Mouse (Mus musculus) liver, embryonic 13.5 days (tissue): ENCODE measurements around the gene Sri. TPM values are rescaled to one million over a fixed set of nuclear protein-coding genes. Genes with fewer than 3 reads are reported as not detected.
"Not testable (repeated sequence)": the region's sequence is repeated elsewhere in the genome, so short reads cannot be mapped to it uniquely, and the experiment has no call there.

Source experiments
- ATAC-seq: fragments of 200-750 bp; cut with Nextera tagmentation; 2 replicates; pipeline ENCODE4 v1.8.0; 2017; ENCODE audit warnings: low read depth, mild to moderate bottlenecking, moderate number of reproducible peaks, moderate library complexity
- DNase-seq: peaks from one replicate; pipeline ENCODE4 v3.0.0; 2022
- H3K27ac ChIP-seq: fragments of 300-500 bp; sonication (generic); 2 replicates; pipeline ENCODE4 v1.5.1; 2015; ENCODE audit warnings: moderate library complexity, mild to moderate bottlenecking, inconsistent platforms
- H3K27me3 ChIP-seq: fragments of 300-500 bp; sonication (generic); 2 replicates; pipeline ENCODE4 v1.6.1; 2015; ENCODE audit warnings: mild to moderate bottlenecking, inconsistent platforms
- H3K36me3 ChIP-seq: fragments of 300-500 bp; sonication (generic); 2 replicates; pipeline ENCODE4 v1.6.1; 2015; ENCODE audit warnings: mild to moderate bottlenecking, inconsistent platforms
- H3K4me1 ChIP-seq: fragments of 300-500 bp; sonication (generic); replicated peaks from 2 replicates; pipeline ENCODE4 v1.6.1; 2015; ENCODE audit warnings: inconsistent platforms
- H3K4me2 ChIP-seq: fragments of 300-500 bp; sonication (generic); 2 replicates; pipeline ENCODE4 v1.6.1; 2015; ENCODE audit warnings: inconsistent platforms, mild to moderate bottlenecking, moderate library complexity
- H3K4me3 ChIP-seq: fragments of 300-500 bp; sonication (generic); replicated peaks from 2 replicates; pipeline ENCODE4 v1.5.1; 2015; ENCODE audit warnings: mild to moderate bottlenecking, inconsistent platforms
- H3K9ac ChIP-seq: fragments of 300-500 bp; sonication (generic); 2 replicates; pipeline ENCODE4 v1.6.1; 2015; ENCODE audit warnings: mild to moderate bottlenecking, inconsistent platforms
- H3K9me3 ChIP-seq: fragments of 300-500 bp; sonication (generic); replicated peaks from 2 replicates; pipeline ENCODE4 v1.6.1; 2016; ENCODE audit warnings: inconsistent platforms
- WGBS: fragments of 180-500 bp; shearing (Covaris S2); methylation state at CpG from one replicate; pipeline ENCODE4 v1.1.7; 2015; ENCODE audit not compliant: insufficient replicate concordance; 5-methylcytosine and 5-hydroxymethylcytosine counted together
- polyA plus RNA-seq: library from polyadenylated mRNA; unstranded; fragments of >200 nt; fragmentation: Nextera tagmentation; extraction: Ambion mirVana; gene quantifications from 2 replicates; pipeline ENCODE4 v1.2.1, GENCODE M21; 2015

Sri gene
- 214 and 226 TPM in 2 replicates for polyA plus RNA-seq

GRCm38 (mm10) chr5:8045855-8046254 is at the start of gene Sri:
Sri (plus strand) TSS chr5:8046078.
- Histone ChIP-seq H3K4me3 (no peak within 1 kb of the TSS), H3K9me3 (no peaks in the 10 kb centered on the region), H3K27me3 (no peaks in the 10 kb centered on the region), H3K36me3 (no peaks in the 10 kb centered on the region), H3K27ac (no peak within 1 kb of the TSS), H3K4me1 (0 out of 2 replicates have a peak, but pooled peaks cover 3% of the 10 kb centered on the region), H3K4me2 (no peak within 1 kb of the TSS), H3K9ac (no peak within 1 kb of the TSS)
- DNase-seq (no peak), ATAC-seq (no peak)
- WGBS = 67% methylated on average over 6 of the region's 6 CpGs

GRCm38 (mm10) chr5:7996401-7997044 is 49.4 kb upstream of the Sri start:
- H3K4me3 ChIP-seq = no peak overlapping the region
- WGBS = 41% methylated on average over 8 of the region's 8 CpGs
- no peaks in the 10 kb centered on the region for H3K27me3 ChIP-seq
- H3K4me2 ChIP-seq = no peak overlapping the region
- DNase-seq (no peak), ATAC-seq (no peak)
- H3K27ac ChIP-seq = no peak overlapping the region
- H3K9ac ChIP-seq = no peak overlapping the region
- H3K4me1 ChIP-seq = no peaks in the 10 kb centered on the region
- H3K9me3 ChIP-seq = no peaks in the 10 kb centered on the region
- no peaks in the 10 kb centered on the region for H3K36me3 ChIP-seq

- H3K27ac ChIP-seq = no peak overlapping the region
- 74% methylated on average over 2 of the region's 2 CpGs for WGBS
- no peak overlapping the region for H3K4me2 ChIP-seq
- DNase-seq (no peak), ATAC-seq (no peak)
- H3K4me3 ChIP-seq = no peak overlapping the region
- H3K27me3 ChIP-seq = no peaks in the 10 kb centered on the region
- no peak overlapping the region for H3K9ac ChIP-seq
- H3K9me3 ChIP-seq = no peaks in the 10 kb centered on the region
- no peaks in the 10 kb centered on the region for H3K36me3 ChIP-seq
- H3K4me1 ChIP-seq = no peaks in the 10 kb centered on the region
Observed at GRCm38 (mm10) chr5:7997086-7997485, 48.8 kb upstream of the Sri start.

- H3K4me1 ChIP-seq = no peaks in the 10 kb centered on the region
- H3K4me2 ChIP-seq = no peak overlapping the region
- H3K36me3 ChIP-seq = no peaks in the 10 kb centered on the region
- 57% methylated on average over 10 of the region's 10 CpGs for WGBS
- no peaks in the 10 kb centered on the region for H3K27me3 ChIP-seq
- H3K4me3 ChIP-seq = no peak overlapping the region
- H3K9me3 ChIP-seq = no peaks in the 10 kb centered on the region
- ATAC-seq (no peak), DNase-seq (no peak)
- H3K9ac ChIP-seq = no peak overlapping the region
- H3K27ac ChIP-seq = no peak overlapping the region
Observed at GRCm38 (mm10) chr5:8000466-8000865, 45.4 kb upstream of the Sri start.

GRCm38 (mm10) chr5:8002827-8003226 is 43.1 kb upstream of the Sri start:
- ATAC-seq (no peak), DNase-seq (no peak)
- no peak overlapping the region for H3K4me2 ChIP-seq

GRCm38 (mm10) chr5:8013276-8013675 is 32.6 kb upstream of the Sri start:
- DNase-seq (no peak), ATAC-seq (no peak)
- Histone ChIP-seq H3K9ac (no peak overlapping the region), H3K27ac (no peak overlapping the region), H3K4me3 (no peak overlapping the region), H3K36me3 (no peaks in the 10 kb centered on the region), H3K27me3 (no peaks in the 10 kb centered on the region), H3K4me1 (no peaks in the 10 kb centered on the region), H3K4me2 (no peak overlapping the region), H3K9me3 (no peaks in the 10 kb centered on the region)
- 51% methylated on average over 3 of the region's 3 CpGs for WGBS

More at GRCm38 (mm10) chr5:8002827-8003226, 43.1 kb upstream of the Sri start:
- Histone ChIP-seq H3K9me3 (no peaks in the 10 kb centered on the region), H3K4me1 (no peaks in the 10 kb centered on the region), H3K27me3 (no peaks in the 10 kb centered on the region), H3K27ac (no peak overlapping the region), H3K4me3 (no peak overlapping the region), H3K36me3 (no peaks in the 10 kb centered on the region), H3K9ac (no peak overlapping the region)

GRCm38 (mm10) chr5:8034596-8034995 is 11.3 kb upstream of the Sri start:
- H3K27me3 ChIP-seq, ATAC-seq, H3K4me3 ChIP-seq, H3K27ac ChIP-seq, H3K9me3 ChIP-seq, DNase-seq, H3K36me3 ChIP-seq, H3K4me1 ChIP-seq, H3K4me2 ChIP-seq, H3K9ac ChIP-seq: not testable (repeated sequence)
- WGBS = 81% methylated on average over 6 of the region's 6 CpGs

- DNase-seq = no peak
Observed at GRCm38 (mm10) chr5:8053827-8054226, 7.9 kb downstream of the Sri start.

GRCm38 (mm10) chr5:8055721-8056129 is 9.8 kb downstream of the Sri start:
- H3K9ac ChIP-seq = peak overlapping the region; percentile 94
- ATAC-seq = peak; percentile 27; the same call in 1 of the 2 replicates

More at GRCm38 (mm10) chr5:8053827-8054226, 7.9 kb downstream of the Sri start:
- Histone ChIP-seq H3K36me3 (peaks cover 9% of the 10 kb centered on the region; the same call in 1 of the 2 replicates), H3K4me3 (no peak overlapping the region), H3K27ac (no peak overlapping the region), H3K9me3 (no peaks in the 10 kb centered on the region), H3K4me2 (no peak overlapping the region), H3K4me1 (peaks cover 34% of the 10 kb centered on the region), H3K27me3 (no peaks in the 10 kb centered on the region), H3K9ac (no peak overlapping the region)
- ATAC-seq = no peak
- WGBS = 80% methylated on average over 4 of the region's 4 CpGs

GRCm38 (mm10) chr5:8056141-8057017 is 10.5 kb downstream of the Sri start:
- ATAC-seq (peak; percentile 99), DNase-seq (peak; percentile 75)
- peaks cover 28% of the 10 kb centered on the region for H3K4me1 ChIP-seq
- peak overlapping the region; percentile 78 for H3K4me2 ChIP-seq
- H3K27ac ChIP-seq = peak overlapping the region; percentile 89
- H3K4me3 ChIP-seq = peak overlapping the region; percentile 91
- peaks cover 29% of the 10 kb centered on the region for H3K36me3 ChIP-seq
- no peaks in the 10 kb centered on the region for H3K9me3 ChIP-seq
- peak overlapping the region; percentile 94 for H3K9ac ChIP-seq
- under 1% methylated on average over 60 of the region's 60 CpGs for WGBS
- no peaks in the 10 kb centered on the region for H3K27me3 ChIP-seq

More at GRCm38 (mm10) chr5:8055721-8056129, 9.8 kb downstream of the Sri start:
- WGBS = 32% methylated on average over 8 of the region's 8 CpGs
- peak; percentile 8 for DNase-seq
- H3K27ac ChIP-seq = peak overlapping the region; percentile 89
- no peaks in the 10 kb centered on the region for H3K27me3 ChIP-seq
- peak overlapping the region; percentile 78 for H3K4me2 ChIP-seq
- H3K4me1 ChIP-seq = peaks cover 32% of the 10 kb centered on the region
- no peaks in the 10 kb centered on the region for H3K9me3 ChIP-seq
- H3K4me3 ChIP-seq = peak overlapping the region; percentile 91
- H3K36me3 ChIP-seq = peaks cover 24% of the 10 kb centered on the region

GRCm38 (mm10) chr5:8057018-8057323 is 11.1 kb downstream of the Sri start:
- peak overlapping the region; percentile 94 for H3K9ac ChIP-seq
- peak overlapping the region; percentile 78 for H3K4me2 ChIP-seq
- no peaks in the 10 kb centered on the region for H3K9me3 ChIP-seq
- no peaks in the 10 kb centered on the region for H3K27me3 ChIP-seq
- H3K36me3 ChIP-seq = peaks cover 34% of the 10 kb centered on the region
- ATAC-seq (peak; percentile 35), DNase-seq (no peak)
- H3K4me3 ChIP-seq = peak overlapping the region; percentile 91
- WGBS = 33% methylated on average over 5 of the region's 5 CpGs
- peaks cover 28% of the 10 kb centered on the region for H3K4me1 ChIP-seq
- H3K27ac ChIP-seq = peak overlapping the region; percentile 89
